Mouse (Mus musculus) G1E (cell line): Measurements from ENCODE around the gene Dchs2.

Experiments used
- CTCF ChIP-seq: IDR thresholded peaks from 2 replicates; pipeline ENCODE4 v1.5.1; 2012; ENCODE audit warnings: low read depth, low read length, inconsistent platforms, mixed read lengths
- GATA1 ChIP-seq: IDR thresholded peaks from 2 replicates; pipeline ENCODE4 v1.6.1; 2012; ENCODE audit warnings: borderline replicate concordance, low read length, inconsistent platforms, mixed read lengths
- POLR2AphosphoS5 ChIP-seq: IDR thresholded peaks from 2 replicates; pipeline ENCODE4 v1.6.1; 2012; ENCODE audit warnings: low read depth, low read length, inconsistent platforms; ENCODE audit not compliant: insufficient replicate concordance

DNA sequence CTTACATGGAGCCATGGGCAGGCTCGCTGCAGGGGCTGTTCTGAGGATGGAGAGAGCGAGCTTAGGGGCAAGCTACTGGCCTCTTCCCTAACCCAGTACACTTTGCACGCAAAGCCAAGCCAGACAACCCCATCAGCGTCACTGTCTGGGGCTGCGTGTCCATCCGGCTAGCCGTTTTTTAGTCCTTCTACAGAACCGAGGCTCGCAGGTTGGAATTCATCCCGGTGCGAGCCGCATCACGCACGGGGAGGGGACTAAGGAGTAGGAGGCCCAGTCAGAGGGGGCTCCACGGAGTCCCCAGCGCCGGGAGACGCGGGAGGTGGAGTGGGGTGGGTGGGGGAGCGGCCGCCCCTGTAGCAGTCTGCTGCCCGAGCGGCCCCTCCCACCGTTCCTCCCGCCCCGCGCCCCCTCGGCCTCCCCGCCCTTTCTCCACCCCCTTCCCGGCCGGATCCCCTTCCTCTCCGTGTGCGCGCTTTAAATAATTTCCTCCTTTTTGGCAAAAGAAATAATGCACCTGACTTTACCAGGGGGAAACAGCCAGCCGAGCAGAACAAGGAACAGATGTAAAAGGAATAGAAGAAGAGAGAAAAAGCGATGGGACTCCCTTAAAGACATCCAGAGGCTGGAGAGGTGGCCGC lies 541 bp upstream of the Dchs2 start:
- TF ChIP-seq CTCF = no peak
- TF ChIP-seq POLR2AphosphoS5 = no peak
- TF ChIP-seq GATA1 = no peak
